Comparison of ENCODE assay signal across 23 mouse cellular contexts in the genomic region with DNA sequence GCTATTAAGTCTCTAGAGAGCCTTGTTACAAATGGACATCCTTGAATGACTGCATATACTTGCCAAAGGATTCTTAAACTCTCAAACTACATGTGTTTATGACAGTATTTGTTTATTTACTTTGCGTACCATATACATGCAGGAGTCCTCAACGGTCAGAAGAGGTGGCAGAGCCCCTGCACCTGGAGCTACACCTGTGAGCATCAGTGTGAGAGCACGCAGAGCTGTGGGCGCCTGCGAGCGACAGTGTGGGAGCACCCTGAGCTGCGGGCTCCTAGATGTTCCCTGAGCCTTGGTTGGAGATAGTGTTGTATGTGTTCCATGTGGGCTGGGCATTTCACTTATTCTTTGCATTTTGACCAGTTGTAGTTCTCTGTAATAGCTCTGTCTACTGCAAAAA.
"Had no signal": no experiment of that assay in that cellular context is flagged by ENCODE, and none has a peak within 500 bp of the region (broad histone marks: within the 10 kb centered on the region; RNA-seq: fewer than 3 reads in every experiment).

No protein-coding gene starts in this region.

- H3K4me2 ChIP-seq: heart, embryonic 11.5 days; heart, embryonic 13.5 days; heart, embryonic 15.5 days; hindbrain, embryonic 14.5 days; limb, embryonic 12.5 days; liver, embryonic 13.5 days had no signal

- H3K9me3 ChIP-seq: heart, embryonic 13.5 days; heart, embryonic 15.5 days; limb, embryonic 10.5 days; limb, embryonic 12.5 days; liver, embryonic 13.5 days had no signal

- H3K36me3 ChIP-seq: heart, embryonic 13.5 days; heart, embryonic 15.5 days; limb, embryonic 10.5 days; limb, embryonic 12.5 days; liver, embryonic 13.5 days had no signal

- H3K9ac ChIP-seq: forebrain, postnatal 0 days; heart, embryonic 13.5 days; heart, embryonic 15.5 days; hindbrain, embryonic 14.5 days; limb, embryonic 12.5 days; liver, embryonic 13.5 days had no signal

- ATAC-seq: forebrain, postnatal 0 days; hindbrain, embryonic 16.5 days; inflammation-experienced regulatory T-cells, adult 6 months; intestine, embryonic 16.5 days had no signal

- H3K27me3 ChIP-seq: heart, embryonic 13.5 days; heart, embryonic 15.5 days; limb, embryonic 12.5 days had no signal

- H3K27ac ChIP-seq: heart, embryonic 13.5 days; heart, embryonic 15.5 days; hindbrain, embryonic 14.5 days; layer of hippocampus, adult 2 months; left cerebral cortex, adult 2 months; limb, embryonic 10.5 days; limb, embryonic 12.5 days; liver, embryonic 13.5 days had no signal

- H3K4me3 ChIP-seq: heart, embryonic 13.5 days; heart, embryonic 15.5 days; layer of hippocampus, adult 2 months; left cerebral cortex, adult 2 months; limb, embryonic 10.5 days; limb, embryonic 12.5 days; liver, embryonic 13.5 days had no signal

- DNase-seq: forebrain, postnatal 0 days; gastrocnemius, postnatal 14 days; gastrocnemius, postnatal 36 days; heart, adult 18-20 months; heart, postnatal 14 days; heart, postnatal 36 days; kidney, adult 18-20 months; kidney, adult 8-10 months; kidney, postnatal 10 days; kidney, postnatal 25 days; kidney, postnatal 4 days; liver, embryonic 13.5 days had no signal
